Mouse (Mus musculus) gonadal fat pad, adult 2 months (tissue): ENCODE results near the gene Zswim1. TPM values are rescaled to one million over a fixed set of nuclear protein-coding genes. Genes with fewer than 3 reads are reported as not detected.
A peak's percentile ranks its signal among the peaks of the same experiment; 100 is the strongest.
"Not testable (repeated sequence)": the region's sequence is repeated elsewhere in the genome, so short reads cannot be mapped to it uniquely, and the experiment has no call there.

Experiments
- DNase-seq: peaks from one replicate; pipeline ENCODE4 v3.0.0-alpha.2; 2012; ENCODE audit warnings: low read depth
- polyA plus RNA-seq: library from polyadenylated mRNA; depleted of rRNA; stranded (reverse); fragments of >200 nt; gene quantifications from 2 replicates; pipeline ENCODE4 v1.2.3, GENCODE M21; 2012

The Zswim1 gene
- polyA plus RNA-seq, 1 experiment = 10.5 TPM

DNA sequence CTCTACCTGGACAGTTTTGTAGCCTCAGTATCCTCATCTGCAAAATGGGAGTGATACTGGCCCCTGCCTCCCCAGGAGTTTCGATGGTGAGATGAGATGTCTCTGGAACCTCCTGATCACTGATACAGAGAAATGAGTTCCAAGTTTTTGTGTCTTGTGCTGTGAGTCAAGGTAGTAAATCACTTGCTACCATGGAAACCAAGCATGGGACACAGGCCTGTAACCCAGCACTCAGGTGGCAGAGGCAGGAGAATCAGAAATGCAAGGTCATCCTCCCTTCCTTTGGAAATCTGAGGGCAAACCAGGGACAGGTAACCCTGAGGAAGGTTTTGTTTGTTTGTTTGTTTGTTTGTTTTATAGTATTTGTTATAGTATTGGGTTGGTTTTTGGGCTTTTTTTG, 6.6 kb downstream of the Zswim1 start:
- no peak for DNase-seq

DNA sequence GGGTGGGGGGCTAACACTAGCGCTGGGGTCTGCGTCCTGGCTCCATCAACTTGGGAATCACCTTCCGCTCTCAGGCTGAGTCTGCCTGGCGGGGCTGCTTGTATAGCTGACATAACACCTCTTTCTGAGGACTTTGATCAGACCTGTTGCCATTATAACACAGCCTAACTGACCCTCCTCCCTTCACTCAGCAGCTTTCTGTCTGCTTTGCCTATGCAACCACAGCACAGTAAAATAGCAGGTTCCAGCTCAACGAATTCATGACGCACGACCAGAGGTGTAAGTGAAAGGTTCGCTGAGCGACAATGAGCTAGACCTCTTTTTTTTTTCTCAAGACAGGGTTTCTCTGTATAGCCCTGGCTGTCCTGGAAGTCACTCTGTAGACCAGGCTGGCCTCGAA, 8.5 kb downstream of the Zswim1 start:
- no peak for DNase-seq

DNA sequence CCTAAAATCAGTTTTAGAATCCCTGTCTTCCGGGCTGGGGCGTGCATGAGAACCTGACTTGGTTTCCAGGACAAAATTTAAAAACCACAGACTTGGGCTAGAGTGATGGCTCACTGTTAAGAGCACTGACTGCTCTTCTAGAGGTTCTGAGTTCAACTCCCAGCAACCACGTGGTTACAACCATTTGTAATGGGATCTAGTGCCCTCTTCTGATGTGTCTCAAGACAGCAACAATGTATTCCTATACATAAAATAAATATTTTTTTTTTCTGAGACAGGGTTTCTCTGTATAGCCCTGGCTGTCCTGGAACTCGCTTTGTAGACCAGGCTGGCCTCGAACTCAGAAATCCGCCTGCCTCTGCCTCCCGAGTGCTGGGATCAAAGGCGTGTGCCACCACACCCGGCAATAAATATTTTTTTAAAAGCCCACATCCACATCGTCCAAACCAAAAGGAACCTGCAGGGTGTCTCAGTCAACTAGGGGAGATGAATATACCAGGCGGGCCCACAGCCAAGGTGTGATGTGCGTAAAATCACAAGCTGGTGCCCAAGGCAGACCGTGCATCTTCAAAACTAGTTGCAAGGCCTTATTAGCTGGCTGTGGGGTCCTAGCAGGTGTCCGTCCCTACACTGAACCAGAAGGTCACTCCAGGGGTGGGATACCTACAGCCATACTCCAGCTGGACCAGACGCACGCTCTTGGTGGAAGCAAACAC, 9.7 kb downstream of the Zswim1 start:
- DNase-seq = no peak

DNA sequence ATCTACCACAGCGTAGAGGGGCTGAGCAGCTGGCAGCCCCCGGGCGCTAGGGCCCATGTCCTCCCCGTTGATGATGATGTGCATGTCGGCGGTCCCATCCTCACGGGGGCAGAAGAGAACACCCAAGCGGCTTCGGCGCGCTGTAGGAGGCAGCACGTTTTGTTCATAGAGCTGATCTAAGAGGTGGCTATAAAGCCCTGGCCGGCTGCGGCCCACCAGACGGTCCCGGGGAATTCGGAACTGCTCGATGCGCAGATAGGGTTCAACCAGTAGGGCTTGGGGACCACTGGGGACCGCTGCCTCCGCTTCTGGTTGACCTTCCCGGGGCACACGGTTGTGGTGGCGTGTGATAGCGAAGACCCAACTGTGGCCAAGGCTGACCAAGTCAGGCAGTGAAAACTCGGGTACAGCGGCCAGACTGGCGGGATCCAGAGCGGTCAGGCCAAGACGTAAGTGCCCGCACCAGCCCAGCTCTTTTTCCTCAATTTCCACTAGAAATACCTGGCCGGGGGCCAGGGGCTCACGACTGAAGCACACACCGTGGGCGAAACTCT, 10.3 kb downstream of the Zswim1 start, which contains the start of gene Ctsa:
Ctsa (plus strand) TSS at position 126 of the 554 bp plus-strand sequence.
- no peak for DNase-seq

DNA sequence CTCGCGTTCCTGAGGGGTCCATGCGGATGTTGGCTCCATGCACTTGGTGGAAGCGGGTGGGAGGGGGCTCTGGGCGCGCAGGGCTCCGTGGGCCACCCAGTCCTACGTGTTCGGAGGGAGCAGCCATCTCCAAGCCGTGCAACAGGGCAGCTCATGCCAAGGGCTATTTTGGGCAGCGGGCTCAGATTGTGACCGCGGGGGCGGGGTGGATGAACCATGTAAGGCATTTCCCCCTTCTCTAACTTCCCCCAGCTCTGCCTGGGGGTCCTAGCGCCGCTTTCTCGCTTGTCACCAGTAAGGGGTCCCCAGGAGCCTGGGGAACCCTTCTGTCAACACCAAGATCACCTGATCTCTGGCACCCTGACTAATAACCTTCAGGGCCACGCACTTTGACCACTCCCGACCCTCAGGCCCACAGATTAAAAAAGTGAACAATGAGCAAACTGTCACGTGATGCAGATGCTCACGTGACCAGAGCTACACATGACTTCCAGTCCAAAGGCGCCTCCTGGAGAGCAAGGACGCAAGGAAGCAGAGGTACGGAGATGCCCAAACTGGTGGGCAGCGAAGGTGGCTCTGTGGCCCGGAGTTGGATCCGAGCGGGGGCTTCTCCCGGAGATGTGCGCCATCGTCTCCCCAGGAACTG, 11.0 kb downstream of the Zswim1 start, which contains the start of gene Neurl2:
Neurl2 (minus strand) TSS at position 143 of the 646 bp plus-strand sequence.
- DNase-seq = peak; percentile 52

DNA sequence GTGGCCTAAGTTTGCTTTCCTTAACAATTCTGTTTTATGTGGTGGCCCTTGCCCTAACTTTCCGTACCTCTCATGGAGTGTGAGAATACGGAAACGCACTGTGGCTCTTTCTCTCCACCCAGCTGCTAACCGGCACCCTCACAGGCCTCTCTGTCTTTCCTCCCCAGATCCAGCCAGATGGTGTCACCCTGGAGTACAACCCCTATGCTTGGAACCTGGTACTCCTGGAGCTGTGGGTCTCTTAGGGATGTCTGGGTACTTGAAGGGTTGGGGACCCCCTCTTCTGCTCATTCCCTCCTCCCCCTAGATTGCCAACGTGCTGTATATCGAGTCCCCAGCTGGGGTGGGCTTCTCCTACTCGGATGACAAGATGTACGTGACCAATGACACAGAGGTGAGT, 12.0 kb downstream of the Zswim1 start:
- no peak for DNase-seq

- DNase-seq = no peak
These were observed 12.7 kb downstream of the Zswim1 start for GRCm38 (mm10) chr2:164835164-164835563.

- no peak for DNase-seq
These were observed 23.3 kb downstream of the Zswim1 start for GRCm38 (mm10) chr2:164845782-164846181.

GRCm38 (mm10) chr2:164850061-164850460, 27.6 kb downstream of the Zswim1 start:
- no peak for DNase-seq

DNA sequence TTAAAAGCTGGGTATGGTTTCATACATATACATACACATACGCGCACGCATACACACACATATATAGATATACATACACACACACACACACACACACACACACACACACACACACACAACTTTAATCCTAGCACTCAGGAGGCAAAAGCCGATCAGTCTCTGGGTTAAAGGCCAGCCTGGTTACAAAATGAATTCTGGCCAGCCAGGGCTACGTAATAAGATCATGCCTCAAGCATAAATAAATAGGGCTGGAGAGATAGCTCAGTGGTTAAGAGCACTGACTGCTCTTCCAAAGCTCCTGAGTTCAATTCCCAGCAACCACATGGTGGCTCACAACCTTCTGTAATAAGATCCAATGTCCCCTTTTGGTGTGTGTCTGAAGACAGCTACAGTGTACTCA, 33.1 kb downstream of the Zswim1 start:
- not testable (repeated sequence) for DNase-seq

DNA sequence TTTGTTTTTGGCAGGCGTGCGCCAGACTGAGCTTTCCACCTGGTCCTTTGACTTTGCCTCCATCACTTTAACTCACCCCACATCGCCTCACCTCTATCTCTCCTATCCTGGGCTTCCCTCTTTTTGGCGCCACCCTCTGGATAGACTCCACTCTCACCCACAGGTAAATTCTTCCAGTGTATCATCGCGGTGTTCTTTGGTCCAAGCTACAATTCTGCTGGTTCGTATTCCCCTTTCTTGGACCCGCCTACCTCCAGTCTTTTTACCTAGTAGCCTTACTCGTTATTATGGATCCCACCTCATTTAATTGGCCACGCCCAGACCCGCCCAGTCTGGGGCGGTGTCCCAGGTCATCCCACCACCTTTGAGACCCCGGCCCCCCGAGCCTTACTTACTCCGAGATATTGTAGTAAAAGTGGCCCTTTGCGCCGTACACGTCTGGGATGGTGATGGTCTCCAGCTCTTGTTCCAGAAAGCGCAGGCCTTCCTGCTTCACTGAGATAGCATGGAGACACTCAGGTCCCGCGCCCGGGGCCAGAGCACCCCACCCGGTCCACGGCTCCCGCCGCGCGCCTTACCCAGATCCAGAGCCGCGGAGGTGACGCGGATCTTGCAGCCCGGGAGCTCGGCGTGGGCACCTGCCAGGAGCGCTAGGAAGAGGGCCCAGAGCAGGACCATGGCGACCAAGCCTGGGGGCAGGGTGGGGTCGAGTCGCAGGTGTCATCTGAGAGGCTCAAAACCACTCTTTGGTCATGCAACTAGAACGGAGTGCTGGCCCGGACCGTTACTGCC, 34.0 kb downstream of the Zswim1 start:
- no peak for DNase-seq

DNA sequence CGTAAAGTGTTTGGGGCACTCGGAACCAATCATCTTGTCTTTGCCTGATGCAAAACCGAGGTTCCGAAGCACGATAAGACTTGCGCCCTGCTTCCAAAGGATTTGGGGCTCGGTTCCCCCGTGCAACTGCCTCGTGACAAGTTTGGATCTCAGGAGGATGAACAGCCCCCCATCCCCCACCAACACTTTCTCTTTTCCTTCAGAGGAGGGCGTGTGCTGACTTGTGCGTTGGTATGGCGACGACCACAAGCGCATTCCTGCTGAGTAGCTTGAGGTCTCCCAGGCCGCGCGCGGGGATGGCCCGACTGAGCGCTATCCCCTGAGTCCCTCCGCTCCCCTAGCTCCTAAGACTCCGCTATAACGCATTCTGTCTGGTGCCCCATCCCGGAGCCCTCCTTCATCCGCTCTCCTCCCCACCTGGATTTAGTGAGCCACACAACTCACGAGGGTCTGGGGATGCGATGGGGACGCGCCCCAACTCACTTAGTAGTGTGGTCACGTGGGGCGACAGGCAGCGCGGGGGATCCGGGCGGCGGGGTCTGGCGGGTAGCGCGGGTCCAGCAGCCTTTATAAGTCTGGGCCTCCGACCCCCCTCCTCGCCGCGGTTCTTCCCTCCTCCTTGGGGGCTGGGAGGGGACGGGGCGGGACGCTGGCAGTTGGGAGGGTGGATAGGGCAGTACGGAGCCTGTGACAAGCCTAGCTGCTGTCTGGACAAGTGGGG, 34.8 kb downstream of the Zswim1 start, which contains the start of gene Pltp:
Pltp (minus strand) TSS at position 611 of the 721 bp plus-strand sequence.
- DNase-seq = no peak

DNA sequence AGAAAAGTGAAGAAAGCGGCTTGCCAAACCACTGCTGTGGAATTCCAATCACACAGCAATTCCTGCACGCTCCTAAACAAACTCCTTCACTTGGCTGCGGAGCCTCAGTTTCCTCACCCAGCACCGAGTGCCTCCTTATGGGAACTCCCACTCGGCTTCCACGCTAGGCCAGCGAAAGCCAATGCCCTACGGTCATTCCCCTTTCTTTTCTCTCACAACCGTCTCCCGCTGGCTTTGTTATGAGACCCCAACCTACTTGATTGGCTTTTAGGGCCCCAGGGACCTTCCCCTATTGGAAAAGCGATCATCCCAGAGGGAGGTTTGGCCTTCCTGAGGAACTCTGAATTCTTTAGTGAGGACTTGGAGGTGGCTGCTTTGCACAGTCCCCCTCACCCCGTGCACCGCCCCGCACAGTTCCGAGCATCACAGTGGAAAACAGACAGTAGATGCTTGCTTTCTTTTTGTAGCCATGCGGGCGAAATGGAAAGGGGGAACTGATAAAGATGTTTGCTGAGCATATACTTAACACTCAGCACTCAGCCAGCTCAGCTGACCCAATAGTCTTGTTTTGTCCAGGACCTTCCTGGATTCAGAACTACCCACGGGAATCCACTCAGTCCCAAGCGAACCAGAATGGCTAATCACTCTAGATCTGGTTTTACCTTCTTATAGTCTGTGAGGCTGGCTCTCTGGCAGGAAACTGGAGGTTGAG, 35.5 kb downstream of the Zswim1 start:
- no peak for DNase-seq

DNA sequence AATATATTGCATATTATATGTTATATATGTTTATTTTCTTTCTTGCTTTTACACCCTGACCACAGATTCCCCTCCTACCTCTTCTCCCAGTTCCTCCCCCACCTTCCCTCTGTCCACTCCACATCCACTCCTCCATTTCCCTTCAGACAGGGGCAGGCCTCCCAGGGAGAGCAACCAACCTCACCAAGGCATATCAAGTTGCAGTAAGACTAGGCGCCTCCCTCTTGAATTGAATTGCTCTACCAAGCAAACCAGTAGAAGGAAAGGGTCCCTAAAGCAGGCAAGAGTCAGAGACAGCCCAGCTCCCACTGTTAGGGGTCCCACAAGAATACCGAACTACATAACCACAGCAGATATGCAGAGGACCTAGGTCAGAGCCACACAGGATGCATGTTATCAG, 36.7 kb downstream of the Zswim1 start:
- no peak for DNase-seq

DNA sequence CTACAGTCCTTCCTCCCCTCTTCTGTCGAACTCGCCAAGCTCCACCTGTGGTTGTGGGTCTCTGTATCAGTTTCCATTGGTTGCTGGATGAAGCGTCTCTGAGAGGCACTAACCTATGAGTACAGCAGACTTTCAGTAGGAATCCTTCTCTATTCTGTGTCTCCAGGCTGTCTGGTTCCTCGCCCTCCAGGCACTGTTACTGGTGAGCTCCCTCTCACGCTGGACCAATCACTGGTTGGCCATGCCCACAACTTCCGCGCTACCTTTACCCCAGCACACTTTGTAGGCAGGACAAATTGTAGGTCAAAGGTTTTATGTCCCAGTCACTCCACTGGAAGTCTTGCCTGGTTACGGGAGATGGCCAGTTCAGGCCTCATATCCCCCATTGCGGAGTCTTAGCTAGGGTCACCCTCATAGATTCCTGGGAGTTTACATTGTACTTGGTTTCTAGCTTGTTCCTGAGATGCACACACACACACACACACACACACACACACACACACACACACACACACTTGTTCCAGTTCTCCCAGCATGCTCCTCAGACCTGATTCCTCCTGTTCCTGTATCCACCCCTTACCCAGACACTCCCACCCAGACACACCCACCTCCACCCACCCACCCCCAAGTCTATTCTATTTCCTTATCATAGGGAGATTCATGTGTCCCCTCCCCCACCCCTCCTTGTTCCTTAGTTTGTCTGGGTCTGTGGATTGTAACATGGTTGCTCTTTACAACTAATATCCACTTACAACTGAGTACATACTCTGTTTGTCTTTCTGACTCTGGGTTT, 37.4 kb downstream of the Zswim1 start:
- no peak for DNase-seq

DNA sequence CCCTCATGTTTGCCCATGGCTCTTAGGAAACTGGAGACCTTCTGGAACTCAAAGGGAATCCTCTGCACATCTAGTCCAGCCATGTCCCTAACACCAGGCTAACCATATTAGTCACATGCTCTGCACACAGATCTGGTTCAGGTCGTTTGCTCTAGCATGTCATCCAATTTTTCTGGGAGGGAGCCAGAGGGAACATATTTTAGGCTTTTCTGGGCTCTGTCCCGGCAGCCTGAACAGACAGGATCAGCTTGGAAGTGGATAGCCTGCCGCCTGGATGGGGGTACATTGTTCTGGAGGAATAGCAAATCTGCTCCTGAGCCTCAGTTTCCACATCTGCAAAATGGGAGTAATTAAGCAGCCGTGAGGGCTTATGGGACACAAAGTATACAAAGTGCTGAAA, 38.6 kb downstream of the Zswim1 start:
- no peak for DNase-seq

- DNase-seq = no peak
These were observed 39.8 kb downstream of the Zswim1 start for GRCm38 (mm10) chr2:164862179-164862861.

DNA sequence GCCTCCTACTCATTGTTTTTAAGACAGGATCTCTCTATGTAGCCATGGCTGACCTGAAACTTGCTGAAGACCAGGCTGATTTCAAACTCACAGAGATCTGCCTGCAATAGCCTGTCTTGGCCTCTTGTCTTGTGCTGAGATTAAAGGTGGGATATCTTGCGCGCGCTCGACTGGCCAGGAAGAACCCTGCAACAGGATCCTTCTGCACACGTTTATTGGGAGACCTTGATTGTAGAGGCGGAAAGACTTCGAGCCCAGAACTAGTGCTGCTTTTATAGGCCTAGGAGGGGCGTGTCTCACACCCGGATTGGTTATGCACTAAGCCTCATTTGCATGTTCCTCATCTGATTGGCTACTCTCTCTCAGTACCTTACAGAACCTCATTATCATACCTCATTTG, 40.9 kb downstream of the Zswim1 start:
- DNase-seq = not testable (repeated sequence)

DNA sequence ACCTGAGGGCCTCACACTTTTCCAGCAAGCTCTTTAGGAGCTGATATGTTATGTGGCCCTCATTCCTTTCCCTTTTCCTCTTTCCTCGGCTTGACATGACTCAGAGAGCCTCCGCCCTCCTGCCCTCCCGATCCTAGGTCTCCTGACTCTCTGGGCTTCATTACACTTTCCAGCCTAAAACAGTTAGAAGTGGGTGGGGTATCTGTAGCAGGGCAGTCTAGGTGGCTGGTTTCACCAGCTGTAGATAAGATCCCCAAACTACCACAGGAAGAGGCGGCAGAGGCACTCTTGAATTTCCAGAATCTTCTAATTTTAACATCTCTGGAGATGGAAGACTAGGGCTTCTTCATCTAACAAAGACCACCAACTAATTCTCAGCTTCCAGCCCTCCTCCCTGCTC, 42.1 kb downstream of the Zswim1 start:
- no peak for DNase-seq
